ENCODE assay signal across 11 mouse cellular contexts in the genomic region with DNA sequence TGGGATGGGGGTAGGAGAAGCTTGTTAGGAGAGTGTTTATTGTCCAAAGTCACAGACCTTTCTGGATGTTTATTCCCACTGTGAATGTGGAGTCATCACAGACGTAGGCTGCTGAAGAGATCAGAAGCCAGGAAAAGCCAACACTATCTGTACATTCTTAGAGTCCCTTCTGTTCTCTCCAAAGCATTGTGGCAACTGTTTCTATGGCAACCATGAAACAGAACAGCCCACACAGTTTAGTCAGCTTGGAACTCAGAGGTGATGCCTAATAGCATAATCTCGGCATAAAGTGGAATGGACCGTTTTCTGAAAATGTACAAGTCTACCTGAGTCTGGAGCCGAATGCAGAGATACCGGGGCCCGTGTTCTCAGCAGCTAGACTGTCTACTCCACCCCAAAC.
DNase-seq lines count a peak whose midpoint lies in the region; ATAC-seq and TF ChIP-seq lines count a peak whose summit lies in the region.
"Had no signal": no experiment of that assay in that cellular context is flagged by ENCODE, and none has a peak within 500 bp of the region (broad histone marks: within the 10 kb centered on the region; RNA-seq: fewer than 3 reads in every experiment).

No protein-coding gene starts in this region.

- H3K36me3 ChIP-seq in forebrain, embryonic 14.5 days (ENCODE audit: control insufficient read depth, insufficient read depth, low read length) = no peaks in the 10 kb centered on the region
- H3K36me3 ChIP-seq in forebrain, embryonic 11.5 days (ENCODE audit: control insufficient read depth, insufficient read depth, low read length) = no peaks in the 10 kb centered on the region
- no peaks in the 10 kb centered on the region for H3K36me3 ChIP-seq in lung, postnatal 0 days (ENCODE audit: insufficient read depth, low read length)
- H3K36me3 ChIP-seq in neural tube, embryonic 15.5 days = no peaks in the 10 kb centered on the region
- H3K36me3 ChIP-seq: neural tube, embryonic 13.5 days had no signal

- no peaks in the 10 kb centered on the region for H3K27me3 ChIP-seq in forebrain, embryonic 14.5 days (replicated peaks; ENCODE audit: control insufficient read depth, insufficient read depth, low read length)
- H3K27me3 ChIP-seq in forebrain, embryonic 11.5 days (ENCODE audit: control insufficient read depth, insufficient read depth, low read length) = no peaks in the 10 kb centered on the region
- no peaks in the 10 kb centered on the region for H3K27me3 ChIP-seq in lung, postnatal 0 days (replicated peaks; ENCODE audit: insufficient read depth, low read length)
- H3K27me3 ChIP-seq in neural tube, embryonic 15.5 days (replicated peaks) = no peaks in the 10 kb centered on the region
- H3K27me3 ChIP-seq: neural tube, embryonic 13.5 days had no signal

- H3K9me3 ChIP-seq in forebrain, embryonic 14.5 days (replicated peaks; ENCODE audit: control insufficient read depth, low read length) = no peaks in the 10 kb centered on the region
- no peaks in the 10 kb centered on the region for H3K9me3 ChIP-seq in forebrain, embryonic 11.5 days (ENCODE audit: control insufficient read depth, low read length)
- H3K9me3 ChIP-seq in lung, postnatal 0 days (ENCODE audit: low read length) = no peaks in the 10 kb centered on the region
- H3K9me3 ChIP-seq in neural tube, embryonic 15.5 days (replicated peaks) = no peaks in the 10 kb centered on the region
- H3K9me3 ChIP-seq: neural tube, embryonic 13.5 days had no signal

- H3K27ac ChIP-seq in forebrain, embryonic 14.5 days (ENCODE audit: low read depth, low read length) = no peak overlapping the region
- H3K27ac ChIP-seq in forebrain, embryonic 11.5 days (ENCODE audit: low read depth, low read length) = no peak overlapping the region
- no peak overlapping the region for H3K27ac ChIP-seq in lung, postnatal 0 days (ENCODE audit: low read length)
- no peak overlapping the region for H3K27ac ChIP-seq in neural tube, embryonic 15.5 days (replicated peaks)
- H3K27ac ChIP-seq: neural tube, embryonic 13.5 days had no signal

- DNase-seq in forebrain, embryonic 14.5 days (ENCODE audit: low spot score) = peak; percentile 77
- no peak for DNase-seq in forebrain, embryonic 11.5 days (ENCODE audit: low spot score)
- peak; percentile 36 for DNase-seq in lung, postnatal 0 days (ENCODE audit: low spot score)
- DNase-seq in lung, postnatal 4 days = no peak
- peak; percentile 53 to 76 for DNase-seq in layer of hippocampus, adult 8-10 months (ENCODE audit: low spot score in 2 of 2)
- DNase-seq in adrenal gland, adult 8-10 months = no peak
- no peak for DNase-seq in gastrocnemius, postnatal 25 days
- DNase-seq: gastrocnemius, postnatal 36 days; lung, postnatal 14 days had no signal

- TF ChIP-seq CTCF in lung, postnatal 0 days (IDR thresholded peaks at IDR 0.05) = no peak

- no peak for ATAC-seq in forebrain, embryonic 14.5 days
- ATAC-seq in forebrain, embryonic 11.5 days (replicated peaks; ENCODE audit: low FRiP score) = no peak
- ATAC-seq in lung, postnatal 0 days = peak; percentile 47
- peak; percentile 69; the same call in 1 of the 2 replicates for ATAC-seq in neural tube, embryonic 15.5 days (ENCODE audit: low FRiP score)

- WGBS in forebrain, embryonic 14.5 days = 64% methylated on average over 6 of the region's 6 CpGs
- WGBS in forebrain, embryonic 11.5 days = 84% methylated on average over 6 of the region's 6 CpGs
- WGBS in lung, postnatal 0 days = 63% methylated on average over 6 of the region's 6 CpGs
- 67% methylated on average over 6 of the region's 6 CpGs for WGBS in neural tube, embryonic 15.5 days

- peaks cover 3% of the 10 kb centered on the region; the same call in 1 of the 2 replicates for H3K4me1 ChIP-seq in forebrain, embryonic 14.5 days (ENCODE audit: control insufficient read depth, insufficient read depth, low read length)
- no peaks in the 10 kb centered on the region for H3K4me1 ChIP-seq in forebrain, embryonic 11.5 days (replicated peaks; ENCODE audit: control insufficient read depth, insufficient read depth, low read length)
- no peaks in the 10 kb centered on the region for H3K4me1 ChIP-seq in lung, postnatal 0 days (ENCODE audit: insufficient read depth, low read depth, low read length)
- H3K4me1 ChIP-seq in neural tube, embryonic 15.5 days = peaks cover 8% of the 10 kb centered on the region

- no peak for TF ChIP-seq EP300 in lung, postnatal 0 days (IDR thresholded peaks at IDR 0.05)

- no peak overlapping the region for H3K9ac ChIP-seq in forebrain, embryonic 14.5 days (ENCODE audit: low read length)
- no peak overlapping the region for H3K9ac ChIP-seq in forebrain, embryonic 11.5 days (ENCODE audit: low read length)
- no peak overlapping the region for H3K9ac ChIP-seq in lung, postnatal 0 days (replicated peaks; ENCODE audit: low read depth)
- no peak overlapping the region for H3K9ac ChIP-seq in neural tube, embryonic 15.5 days (replicated peaks)
- H3K9ac ChIP-seq: neural tube, embryonic 13.5 days had no signal

- no peak overlapping the region for H3K4me3 ChIP-seq in forebrain, embryonic 14.5 days (ENCODE audit: low read depth, low read length)
- H3K4me3 ChIP-seq in forebrain, embryonic 11.5 days (ENCODE audit: low read depth, low read length) = no peak overlapping the region
- no peak overlapping the region for H3K4me3 ChIP-seq in lung, postnatal 0 days (ENCODE audit: low read depth, low read length)
- H3K4me3 ChIP-seq in neural tube, embryonic 15.5 days (replicated peaks) = no peak overlapping the region
- H3K4me3 ChIP-seq: neural tube, embryonic 13.5 days had no signal

- no peak overlapping the region for H3K4me2 ChIP-seq in forebrain, embryonic 14.5 days (ENCODE audit: low read length)
- no peak overlapping the region for H3K4me2 ChIP-seq in forebrain, embryonic 11.5 days (ENCODE audit: low read depth, low read length, severe bottlenecking)
- no peak overlapping the region for H3K4me2 ChIP-seq in lung, postnatal 0 days (replicated peaks; ENCODE audit: low read depth, low read length)
- H3K4me2 ChIP-seq in neural tube, embryonic 15.5 days = no peak overlapping the region
- H3K4me2 ChIP-seq: neural tube, embryonic 13.5 days had no signal

Comparison
In these comparisons a context has a peak if more than half of its experiments do, and no peak if none do; other contexts are left out.
1. DNase-seq: peak in forebrain, embryonic 14.5 days (single experiment), lung, postnatal 0 days (single experiment) and layer of hippocampus, adult 8-10 months (2 of 2); none in forebrain, embryonic 11.5 days (single experiment), lung, postnatal 4 days (0 of 2), adrenal gland, adult 8-10 months (single experiment) and gastrocnemius, postnatal 25 days (single experiment).
2. ATAC-seq: peak in lung, postnatal 0 days (single experiment) and neural tube, embryonic 15.5 days (single experiment); none in forebrain, embryonic 14.5 days (single experiment) and forebrain, embryonic 11.5 days (single experiment).